Mouse (Mus musculus): Measurements from ENCODE around the gene Slain1. TPM values are rescaled to one million over a fixed set of nuclear protein-coding genes. Genes with fewer than 3 reads are reported as not detected.

Gene Slain1
- polyA plus RNA-seq, 1 experiment, result not detected

DNA sequence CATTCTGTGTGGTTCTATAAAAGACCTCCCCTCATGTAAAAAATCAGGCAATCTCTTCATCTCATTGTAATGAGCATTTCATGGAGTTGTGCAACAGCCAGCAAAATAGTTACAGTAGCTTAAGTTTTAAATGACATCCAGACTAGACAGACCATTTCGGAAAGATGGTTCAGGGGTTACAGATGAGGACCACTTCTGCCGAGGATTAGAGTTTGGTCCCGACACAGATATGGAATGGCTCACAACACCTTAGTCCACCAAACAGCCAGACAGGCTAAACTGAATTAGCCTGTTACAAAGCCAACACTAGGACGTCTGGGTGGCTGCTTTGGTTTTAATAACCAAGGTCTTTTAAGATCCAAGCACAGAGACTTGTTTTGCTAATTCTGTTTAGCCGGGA, 68.0 kb downstream of the Slain1 start:
- Histone ChIP-seq H3K4me3 (ENCODE audit: insufficient read depth, poor library complexity, severe bottlenecking) (no peak overlapping the region), H3K79me2 (ENCODE audit: control insufficient read depth, insufficient read depth) (no peaks in the 10 kb centered on the region), H3ac (ENCODE audit: control insufficient read depth, insufficient read length, low read depth) (no peak overlapping the region), H3K36me3 (ENCODE audit: control insufficient read depth, insufficient read depth) (no peaks in the 10 kb centered on the region), H3K79me3 (ENCODE audit: low read depth) (no peaks in the 10 kb centered on the region), H3K27me3 (ENCODE audit: control insufficient read depth, insufficient read depth, insufficient read length) (no peaks in the 10 kb centered on the region)
- TF ChIP-seq CTCF (IDR thresholded peaks at IDR 0.05; ENCODE audit: control insufficient read depth, insufficient read depth, insufficient read length) (no peak), FOSL1 (IDR thresholded peaks at IDR 0.05; ENCODE audit: insufficient read depth, low read length, poor library complexity, severe bottlenecking) (no peak), MYOG (IDR thresholded peaks at IDR 0.05; ENCODE audit: control insufficient read depth, extremely low read depth, insufficient read length) (no peak), MAX (IDR thresholded peaks at IDR 0.05) (no peak), USF1 (IDR thresholded peaks at IDR 0.05; ENCODE audit: low read depth) (no peak), MYOD1 (IDR thresholded peaks at IDR 0.05; ENCODE audit: control insufficient read depth, insufficient read length, low read depth) (no peak), CEBPB (IDR thresholded peaks at IDR 0.05; ENCODE audit: low read depth) (no peak)

DNA sequence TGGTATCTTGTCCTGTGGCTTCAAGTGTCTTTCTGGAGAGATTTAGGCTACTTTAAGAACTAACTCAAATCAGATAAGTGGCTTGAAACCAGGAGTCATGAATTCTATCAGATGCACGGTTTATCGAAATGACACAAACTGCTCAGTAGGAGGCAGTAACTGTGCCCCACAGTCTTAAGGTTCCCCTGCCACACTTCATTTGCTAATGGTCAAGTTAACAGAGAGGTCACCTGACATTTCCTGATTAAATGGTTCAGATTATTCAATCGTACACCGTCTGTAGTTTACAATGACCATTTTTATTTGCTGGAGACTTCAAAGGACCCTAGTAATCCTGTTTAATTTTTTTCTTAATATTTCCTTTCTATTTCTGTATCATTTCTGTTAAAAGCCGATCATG, 68.4 kb downstream of the Slain1 start:
- no peak overlapping the region for H3K4me3 ChIP-seq (ENCODE audit: insufficient read depth, poor library complexity, severe bottlenecking)
- H3K79me3 ChIP-seq (ENCODE audit: low read depth), result no peaks in the 10 kb centered on the region
- no peaks in the 10 kb centered on the region for H3K27me3 ChIP-seq (ENCODE audit: control insufficient read depth, insufficient read depth, insufficient read length)
- no peak for TF ChIP-seq CEBPB (IDR thresholded peaks at IDR 0.05; ENCODE audit: low read depth)
- no peak for TF ChIP-seq CTCF (IDR thresholded peaks at IDR 0.05; ENCODE audit: control insufficient read depth, insufficient read depth, insufficient read length)
- TF ChIP-seq MYOD1 (IDR thresholded peaks at IDR 0.05; ENCODE audit: control insufficient read depth, insufficient read length, low read depth), result no peak
- no peak for TF ChIP-seq FOSL1 (IDR thresholded peaks at IDR 0.05; ENCODE audit: insufficient read depth, low read length, poor library complexity, severe bottlenecking)
- TF ChIP-seq USF1 (IDR thresholded peaks at IDR 0.05; ENCODE audit: low read depth), result no peak
- TF ChIP-seq MAX (IDR thresholded peaks at IDR 0.05), result no peak
- no peak for TF ChIP-seq MYOG (IDR thresholded peaks at IDR 0.05; ENCODE audit: control insufficient read depth, extremely low read depth, insufficient read length)
- no peaks in the 10 kb centered on the region for H3K36me3 ChIP-seq (ENCODE audit: control insufficient read depth, insufficient read depth)
- no peak overlapping the region for H3ac ChIP-seq (ENCODE audit: control insufficient read depth, insufficient read length, low read depth)
- no peaks in the 10 kb centered on the region for H3K79me2 ChIP-seq (ENCODE audit: control insufficient read depth, insufficient read depth)

DNA sequence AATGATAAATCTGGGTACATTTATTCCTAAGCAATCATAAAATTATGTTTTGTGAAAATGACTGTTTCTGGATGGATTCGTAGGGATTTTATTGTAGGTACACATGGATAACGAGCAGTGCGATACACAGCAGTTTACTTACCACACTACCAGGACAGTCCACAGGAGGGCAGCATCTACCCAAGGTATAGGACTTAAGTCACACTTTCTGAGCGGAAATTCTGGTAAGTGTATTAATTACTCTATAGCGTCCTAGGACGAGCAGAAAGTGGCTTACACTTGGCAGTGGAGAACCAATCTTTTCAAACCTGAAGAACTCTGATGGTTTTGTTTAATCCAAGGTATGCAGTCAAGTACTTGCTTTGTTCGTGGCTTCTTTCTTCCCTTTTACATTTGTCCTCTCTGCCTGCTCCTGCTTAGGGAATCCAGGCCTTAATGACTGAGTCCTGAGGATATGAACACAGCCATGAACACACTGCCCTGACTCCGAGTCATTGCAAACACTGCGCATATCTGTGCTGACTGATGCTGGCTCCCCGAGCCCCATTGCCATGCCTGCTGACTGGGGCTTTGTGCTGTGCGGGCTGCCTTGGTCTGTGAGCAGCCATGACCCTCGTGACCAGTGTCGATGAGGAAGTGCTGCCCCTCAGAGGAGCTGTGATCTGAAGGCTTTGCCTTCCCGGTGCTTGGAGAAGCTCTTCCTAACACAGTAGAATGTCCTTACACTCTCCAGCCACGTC, 69.0 kb downstream of the Slain1 start:
- Histone ChIP-seq H3K79me2 (ENCODE audit: control insufficient read depth, insufficient read depth) (no peaks in the 10 kb centered on the region), H3K27me3 (ENCODE audit: control insufficient read depth, insufficient read depth, insufficient read length) (no peaks in the 10 kb centered on the region), H3K79me3 (ENCODE audit: low read depth) (no peaks in the 10 kb centered on the region), H3ac (ENCODE audit: control insufficient read depth, insufficient read length, low read depth) (peak overlapping the region; percentile 30), H3K36me3 (ENCODE audit: control insufficient read depth, insufficient read depth) (no peaks in the 10 kb centered on the region), H3K4me3 (ENCODE audit: insufficient read depth, poor library complexity, severe bottlenecking) (no peak overlapping the region)
- TF ChIP-seq CEBPB (IDR thresholded peaks at IDR 0.05; ENCODE audit: low read depth) (no peak), USF1 (IDR thresholded peaks at IDR 0.05; ENCODE audit: low read depth) (no peak), CTCF (IDR thresholded peaks at IDR 0.05; ENCODE audit: control insufficient read depth, insufficient read depth, insufficient read length) (peak; percentile 51), MAX (IDR thresholded peaks at IDR 0.05) (no peak), MYOD1 (IDR thresholded peaks at IDR 0.05; ENCODE audit: control insufficient read depth, insufficient read length, low read depth) (no peak)

DNA sequence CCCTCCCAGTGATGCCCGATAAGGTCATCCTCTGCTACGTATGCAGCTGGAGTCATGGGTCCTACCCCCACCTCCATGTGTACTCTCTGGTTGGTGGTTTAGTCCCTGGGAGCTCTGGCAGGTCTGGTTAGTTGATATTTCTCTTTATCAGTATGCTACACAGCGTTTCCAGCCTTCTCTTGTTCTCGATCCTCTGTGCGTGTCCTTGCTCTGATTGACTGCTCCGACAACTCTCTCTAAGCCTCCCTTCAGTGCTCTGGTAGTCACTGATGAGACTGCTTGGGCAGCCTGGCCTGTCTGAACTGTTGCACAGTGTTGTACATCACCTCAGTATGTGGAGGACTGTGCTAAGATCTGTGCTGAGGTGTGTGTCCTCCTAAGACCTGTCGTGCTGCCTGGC, 70.1 kb downstream of the Slain1 start:
- Histone ChIP-seq H3K27me3 (ENCODE audit: control insufficient read depth, insufficient read depth, insufficient read length) (no peaks in the 10 kb centered on the region), H3K4me3 (ENCODE audit: insufficient read depth, poor library complexity, severe bottlenecking) (no peak overlapping the region), H3K79me3 (ENCODE audit: low read depth) (no peaks in the 10 kb centered on the region), H3K36me3 (ENCODE audit: control insufficient read depth, insufficient read depth) (no peaks in the 10 kb centered on the region), H3ac (ENCODE audit: control insufficient read depth, insufficient read length, low read depth) (no peak overlapping the region), H3K79me2 (ENCODE audit: control insufficient read depth, insufficient read depth) (no peaks in the 10 kb centered on the region)
- TF ChIP-seq MAX (IDR thresholded peaks at IDR 0.05), result no peak
- TF ChIP-seq MYOD1 (IDR thresholded peaks at IDR 0.05; ENCODE audit: control insufficient read depth, insufficient read length, low read depth), result no peak
- no peak for TF ChIP-seq MYOG (IDR thresholded peaks at IDR 0.05; ENCODE audit: control insufficient read depth, extremely low read depth, insufficient read length)
- no peak for TF ChIP-seq CEBPB (IDR thresholded peaks at IDR 0.05; ENCODE audit: low read depth)

DNA sequence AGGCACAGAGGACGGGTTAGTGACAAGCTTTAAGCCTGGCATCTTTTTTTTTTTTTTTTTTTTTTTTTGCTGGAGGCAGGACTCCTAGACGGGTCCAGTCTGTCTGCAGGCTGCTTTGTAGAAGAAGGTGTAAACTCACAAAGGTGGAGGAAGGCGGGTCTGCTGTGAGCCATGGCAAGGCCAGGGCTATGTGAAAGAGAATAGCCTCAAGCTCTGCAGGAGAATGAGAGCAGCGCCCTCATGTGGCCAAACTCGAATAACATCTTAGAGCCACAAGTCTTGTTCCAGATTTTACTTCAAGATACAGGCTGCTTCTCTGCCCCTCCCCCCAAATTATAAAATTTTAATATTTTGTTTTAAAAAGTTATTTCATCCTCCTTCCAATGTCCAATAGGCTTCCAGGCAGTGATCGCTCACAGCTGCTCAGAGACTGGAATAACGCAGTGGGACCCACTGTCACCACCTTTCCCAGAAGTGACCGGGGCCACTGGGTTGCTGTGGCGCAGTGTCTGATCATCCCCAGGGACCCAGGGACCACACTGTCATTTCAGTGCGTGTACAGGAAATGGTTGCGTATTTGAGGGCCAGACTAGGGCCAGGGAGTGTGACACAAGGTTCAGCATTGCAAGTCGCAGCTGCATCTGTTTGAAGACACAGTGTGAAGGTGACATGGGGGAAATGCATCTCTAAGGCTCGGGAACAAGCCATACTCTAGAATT, 70.8 kb downstream of the Slain1 start:
- H3K27me3 ChIP-seq (ENCODE audit: control insufficient read depth, insufficient read depth, insufficient read length), result no peaks in the 10 kb centered on the region
- no peak overlapping the region for H3ac ChIP-seq (ENCODE audit: control insufficient read depth, insufficient read length, low read depth)
- no peak for TF ChIP-seq FOSL1 (IDR thresholded peaks at IDR 0.05; ENCODE audit: insufficient read depth, low read length, poor library complexity, severe bottlenecking)
- H3K4me3 ChIP-seq (ENCODE audit: insufficient read depth, poor library complexity, severe bottlenecking), result no peak overlapping the region
- H3K36me3 ChIP-seq (ENCODE audit: control insufficient read depth, insufficient read depth), result no peaks in the 10 kb centered on the region
- no peaks in the 10 kb centered on the region for H3K79me3 ChIP-seq (ENCODE audit: low read depth)
- no peaks in the 10 kb centered on the region for H3K79me2 ChIP-seq (ENCODE audit: control insufficient read depth, insufficient read depth)

DNA sequence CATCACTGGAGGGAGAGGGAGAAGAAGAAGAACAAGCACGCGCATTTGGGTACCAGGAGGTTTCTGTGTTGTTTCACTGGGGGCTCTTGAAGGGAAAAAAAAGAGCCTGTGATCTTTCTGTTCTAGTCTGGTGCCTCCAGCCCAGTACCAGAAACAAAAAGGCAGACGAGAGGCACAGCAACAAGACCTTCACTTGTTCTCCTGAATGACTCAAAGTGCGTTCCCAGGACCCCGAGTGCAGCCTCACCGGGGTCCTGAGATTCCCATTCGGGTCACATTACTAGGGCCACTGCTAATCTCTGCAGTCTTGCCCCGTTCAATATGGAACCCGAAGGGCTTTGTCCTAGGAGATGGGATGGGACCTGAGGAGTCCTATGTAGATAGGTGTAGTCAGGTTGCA, 73.3 kb downstream of the Slain1 start:
- H3K27me3 ChIP-seq (ENCODE audit: control insufficient read depth, insufficient read depth, insufficient read length), result no peaks in the 10 kb centered on the region
- TF ChIP-seq USF1 (IDR thresholded peaks at IDR 0.05; ENCODE audit: low read depth) (no peak), MYOG (IDR thresholded peaks at IDR 0.05; ENCODE audit: control insufficient read depth, extremely low read depth, insufficient read length) (no peak)
- H3K4me3 ChIP-seq (ENCODE audit: insufficient read depth, poor library complexity, severe bottlenecking), result no peak overlapping the region
- no peak overlapping the region for H3ac ChIP-seq (ENCODE audit: control insufficient read depth, insufficient read length, low read depth)
- H3K79me3 ChIP-seq (ENCODE audit: low read depth), result no peaks in the 10 kb centered on the region
- H3K36me3 ChIP-seq (ENCODE audit: control insufficient read depth, insufficient read depth), result no peaks in the 10 kb centered on the region
- H3K79me2 ChIP-seq (ENCODE audit: control insufficient read depth, insufficient read depth), result no peaks in the 10 kb centered on the region

All from C2C12 (cell line).